Mouse (Mus musculus): ENCODE measurements around the gene Xcr1. TPM values are rescaled to one million over a fixed set of nuclear protein-coding genes. Genes with fewer than 3 reads are reported as not detected.

The Xcr1 gene
- polyA plus RNA-seq (2015; fragmentation: Nextera tagmentation; extraction: Ambion mirVana), result 0.04 and 0.05 TPM in 2 replicates

DNA sequence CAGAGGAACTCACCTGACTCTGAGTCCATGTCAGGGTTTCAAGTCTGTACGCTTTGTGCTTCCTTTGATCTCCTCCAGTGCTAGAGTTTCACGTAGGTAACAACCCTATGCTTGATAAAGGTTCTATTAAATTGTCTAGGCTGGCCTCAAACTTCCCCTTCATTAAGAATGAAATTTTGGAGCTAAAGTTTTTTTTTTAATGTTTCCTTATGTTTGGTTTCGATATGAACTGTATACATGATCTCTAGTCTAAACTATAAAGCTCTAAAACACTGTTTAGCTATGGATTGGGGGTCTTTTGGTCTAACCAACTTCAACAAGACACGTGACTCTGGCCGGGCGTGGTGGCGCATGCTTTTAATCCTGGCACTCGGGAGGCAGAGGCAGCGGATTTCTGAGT lies at the start of gene Xcr1:
Gene Xcr1, minus strand, starts transcription at position 101 of the 400 bp plus-strand sequence.
- DNase-seq (ENCODE audit: low spot score), result no peak
- H3K9me3 ChIP-seq (replicated peaks; ENCODE audit: low read length), result no peaks in the 10 kb centered on the region
- H3K27ac ChIP-seq, result no peak within 1 kb of the TSS
- H3K9ac ChIP-seq (ENCODE audit: low read depth, low read length), result no peak within 1 kb of the TSS
- no peak within 1 kb of the TSS for H3K4me3 ChIP-seq (replicated peaks; ENCODE audit: low read depth, low read length)
- H3K27me3 ChIP-seq (ENCODE audit: insufficient read depth, low read length), result no peaks in the 10 kb centered on the region
- no peak for TF ChIP-seq CTCF (IDR thresholded peaks at IDR 0.05; ENCODE audit: low read depth)
- no peaks in the 10 kb centered on the region for H3K36me3 ChIP-seq (ENCODE audit: insufficient read depth, low read length)
- H3K4me2 ChIP-seq (ENCODE audit: low read length), result no peak within 1 kb of the TSS
- 81% methylated on average over 9 of the region's 9 CpGs for WGBS
- H3K4me1 ChIP-seq (replicated peaks; ENCODE audit: insufficient read depth, low read length), result no peaks in the 10 kb centered on the region
- no peak for ATAC-seq (replicated peaks; ENCODE audit: low FRiP score, low read depth)

DNA sequence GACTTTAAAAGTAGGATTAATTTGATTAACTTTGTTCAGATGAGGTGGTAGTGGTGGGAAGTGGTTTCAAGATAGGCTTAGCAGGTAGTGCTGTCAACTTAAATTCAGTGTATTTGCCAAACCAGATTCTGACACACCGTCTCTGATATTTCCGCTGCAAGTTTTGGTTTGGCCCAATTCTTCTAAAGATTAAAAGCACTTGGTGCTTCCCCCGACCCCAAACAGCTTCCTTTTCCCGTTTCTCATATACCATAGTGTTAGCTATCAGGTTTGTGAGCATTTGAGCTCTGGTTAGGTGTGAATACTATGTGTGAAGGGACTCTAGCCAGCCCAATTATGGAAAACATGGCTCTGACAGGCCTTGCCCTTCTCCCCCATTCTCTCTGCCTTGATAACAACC lies 10.2 kb upstream of the Xcr1 start:
- H3K27ac ChIP-seq, result no peak overlapping the region
- ATAC-seq (replicated peaks; ENCODE audit: low FRiP score, low read depth) (no peak), DNase-seq (ENCODE audit: low spot score) (no peak)
- H3K36me3 ChIP-seq (ENCODE audit: insufficient read depth, low read length), result no peaks in the 10 kb centered on the region
- no peaks in the 10 kb centered on the region for H3K4me1 ChIP-seq (replicated peaks; ENCODE audit: insufficient read depth, low read length)
- H3K4me2 ChIP-seq (ENCODE audit: low read length), result no peak overlapping the region
- WGBS, result 71% methylated on average over 4 of the region's 4 CpGs
- H3K9ac ChIP-seq (ENCODE audit: low read depth, low read length), result no peak overlapping the region
- H3K4me3 ChIP-seq (replicated peaks; ENCODE audit: low read depth, low read length), result no peak overlapping the region
- H3K9me3 ChIP-seq (replicated peaks; ENCODE audit: low read length), result no peaks in the 10 kb centered on the region
- TF ChIP-seq CTCF (IDR thresholded peaks at IDR 0.05; ENCODE audit: low read depth), result no peak
- H3K27me3 ChIP-seq (ENCODE audit: insufficient read depth, low read length), result no peaks in the 10 kb centered on the region

DNA sequence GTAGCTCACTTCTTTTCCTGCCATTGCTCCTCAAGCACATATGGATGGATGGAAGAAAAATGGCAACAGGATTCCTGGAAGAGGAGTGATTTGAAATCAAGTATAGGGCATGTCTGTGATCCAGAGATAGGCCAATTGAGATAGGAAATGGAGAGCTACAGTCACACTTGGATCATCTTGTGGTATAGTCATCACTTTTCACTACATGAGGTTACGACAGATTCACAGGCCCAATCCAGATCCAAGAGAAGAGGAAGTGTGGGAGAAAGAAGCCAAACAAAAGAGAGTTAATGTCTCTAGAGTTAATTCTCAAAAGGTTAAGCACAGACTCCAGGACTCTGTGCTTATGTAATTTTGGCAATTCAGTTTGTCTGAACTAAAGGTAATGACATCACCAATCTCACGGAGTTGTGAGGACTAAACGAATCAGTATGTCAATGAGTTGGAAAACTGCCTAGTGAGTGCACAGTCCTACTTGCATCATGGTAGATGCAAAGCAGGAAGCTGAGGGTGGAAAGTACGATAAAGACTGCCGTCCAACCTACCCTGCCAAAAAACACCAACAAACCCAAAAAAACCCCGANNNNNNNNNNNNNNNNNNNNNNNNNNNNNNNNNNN lies 7.4 kb upstream of the Xcr1 start:
- 83% methylated on average over 3 of the region's 6 CpGs for WGBS
- H3K4me3 ChIP-seq (replicated peaks; ENCODE audit: low read depth, low read length), result no peak overlapping the region
- H3K36me3 ChIP-seq (ENCODE audit: insufficient read depth, low read length), result no peaks in the 10 kb centered on the region
- no peak for TF ChIP-seq CTCF (IDR thresholded peaks at IDR 0.05; ENCODE audit: low read depth)
- no peaks in the 10 kb centered on the region for H3K9me3 ChIP-seq (replicated peaks; ENCODE audit: low read length)
- H3K4me1 ChIP-seq (replicated peaks; ENCODE audit: insufficient read depth, low read length), result no peaks in the 10 kb centered on the region
- H3K9ac ChIP-seq (ENCODE audit: low read depth, low read length), result no peak overlapping the region
- H3K27me3 ChIP-seq (ENCODE audit: insufficient read depth, low read length), result no peaks in the 10 kb centered on the region
- H3K4me2 ChIP-seq (ENCODE audit: low read length), result no peak overlapping the region
- ATAC-seq (replicated peaks; ENCODE audit: low FRiP score, low read depth) (no peak), DNase-seq (ENCODE audit: low spot score) (no peak)
- no peak overlapping the region for H3K27ac ChIP-seq

DNA sequence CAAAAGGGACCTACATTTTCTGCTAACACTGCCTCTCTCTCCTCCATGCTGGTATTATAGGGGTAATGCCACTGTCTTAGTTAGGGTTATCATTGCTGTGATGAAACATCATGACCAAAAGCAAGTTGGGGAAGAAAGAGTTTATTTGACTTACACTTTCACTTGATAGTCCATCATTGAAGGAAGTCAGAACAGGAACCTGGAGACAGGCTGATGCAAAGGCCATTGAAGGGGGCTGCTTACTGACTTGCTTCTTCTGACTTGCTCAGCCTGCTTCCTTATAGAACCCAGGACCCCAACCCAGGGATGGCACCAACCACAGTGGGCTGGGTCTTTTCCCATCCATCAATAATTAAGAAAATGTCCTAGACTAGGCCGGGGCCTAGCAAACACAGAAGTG lies 1.8 kb upstream of the Xcr1 start:
- no peak for TF ChIP-seq CTCF (IDR thresholded peaks at IDR 0.05; ENCODE audit: low read depth)
- DNase-seq (ENCODE audit: low spot score), result no peak
- Histone ChIP-seq H3K27ac (no peak overlapping the region), H3K4me3 (replicated peaks; ENCODE audit: low read depth, low read length) (no peak overlapping the region), H3K9ac (ENCODE audit: low read depth, low read length) (no peak overlapping the region), H3K27me3 (ENCODE audit: insufficient read depth, low read length) (no peaks in the 10 kb centered on the region), H3K4me1 (replicated peaks; ENCODE audit: insufficient read depth, low read length) (no peaks in the 10 kb centered on the region), H3K9me3 (replicated peaks; ENCODE audit: low read length) (no peaks in the 10 kb centered on the region), H3K36me3 (ENCODE audit: insufficient read depth, low read length) (no peaks in the 10 kb centered on the region), H3K4me2 (ENCODE audit: low read length) (no peak overlapping the region)
- ATAC-seq (replicated peaks; ENCODE audit: low FRiP score, low read depth), result no peak
- WGBS, result 94% methylated on average over 1 of the region's 1 CpGs

DNA sequence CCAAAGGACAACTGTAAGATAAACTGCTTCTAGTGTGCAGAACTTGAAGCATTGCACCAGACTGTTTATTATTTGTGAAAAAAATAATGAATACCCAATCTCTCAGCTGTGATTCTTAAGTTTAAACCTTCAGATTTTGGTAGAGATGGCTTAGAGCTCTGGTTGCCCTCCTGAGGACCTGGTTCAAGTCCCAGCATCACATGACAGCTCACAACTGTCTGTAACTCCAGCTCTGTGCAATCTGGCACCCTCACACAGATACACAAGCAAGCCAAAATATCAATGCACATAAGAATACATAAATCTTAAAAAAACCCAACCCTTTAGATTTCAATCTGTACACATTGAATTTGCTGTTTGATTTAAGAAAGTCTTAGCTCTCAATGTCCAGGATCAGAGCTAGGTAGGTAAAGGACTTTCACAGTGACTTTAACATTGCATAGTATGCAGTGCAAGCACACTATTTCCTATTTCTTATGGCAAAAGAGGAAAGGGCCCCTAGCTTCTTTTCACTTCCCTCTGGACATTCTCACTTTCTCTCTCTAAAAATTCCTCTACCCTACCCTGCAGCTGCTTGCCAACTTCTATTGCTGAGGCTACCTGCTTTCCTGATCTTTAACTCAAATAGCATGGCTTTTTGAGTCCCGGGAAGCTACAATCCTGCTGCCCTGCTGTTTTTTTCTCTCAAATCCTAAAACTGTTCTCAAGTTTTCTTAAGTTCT lies 1.2 kb upstream of the Xcr1 start:
- Histone ChIP-seq H3K4me1 (replicated peaks; ENCODE audit: insufficient read depth, low read length) (no peaks in the 10 kb centered on the region), H3K36me3 (ENCODE audit: insufficient read depth, low read length) (no peaks in the 10 kb centered on the region), H3K27me3 (ENCODE audit: insufficient read depth, low read length) (no peaks in the 10 kb centered on the region), H3K27ac (no peak overlapping the region), H3K9ac (ENCODE audit: low read depth, low read length) (no peak overlapping the region), H3K4me2 (ENCODE audit: low read length) (no peak overlapping the region), H3K4me3 (replicated peaks; ENCODE audit: low read depth, low read length) (no peak overlapping the region), H3K9me3 (replicated peaks; ENCODE audit: low read length) (no peaks in the 10 kb centered on the region)
- no peak for TF ChIP-seq CTCF (IDR thresholded peaks at IDR 0.05; ENCODE audit: low read depth)
- no peak for DNase-seq (ENCODE audit: low spot score)
- WGBS, result 88% methylated on average over 1 of the region's 1 CpGs
- no peak for ATAC-seq (replicated peaks; ENCODE audit: low FRiP score, low read depth)

DNA sequence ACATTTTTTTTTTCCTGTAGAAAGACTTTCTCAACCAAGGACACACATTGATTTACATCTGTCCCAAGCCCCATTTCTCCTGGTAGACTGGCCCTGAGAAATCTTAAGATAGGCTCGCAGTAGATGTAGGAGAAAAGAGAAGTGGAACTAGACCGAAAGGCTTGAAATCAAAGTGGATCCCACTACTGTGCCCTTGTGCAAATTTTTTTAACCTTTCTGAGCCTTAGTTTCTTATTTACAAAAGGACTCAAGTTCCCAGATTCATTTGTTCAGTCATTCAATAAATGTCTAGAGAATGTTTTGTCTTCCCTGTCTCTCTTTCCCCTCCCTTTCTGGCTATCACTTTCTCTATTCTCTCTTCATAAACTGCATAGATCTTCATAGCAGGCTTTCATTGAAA lies 5.0 kb downstream of the Xcr1 start:
- Histone ChIP-seq H3K9ac (ENCODE audit: low read depth, low read length) (no peak overlapping the region), H3K36me3 (ENCODE audit: insufficient read depth, low read length) (no peaks in the 10 kb centered on the region), H3K4me3 (replicated peaks; ENCODE audit: low read depth, low read length) (no peak overlapping the region), H3K9me3 (replicated peaks; ENCODE audit: low read length) (no peaks in the 10 kb centered on the region), H3K27ac (no peak overlapping the region), H3K4me1 (replicated peaks; ENCODE audit: insufficient read depth, low read length) (no peaks in the 10 kb centered on the region), H3K4me2 (ENCODE audit: low read length) (no peak overlapping the region), H3K27me3 (ENCODE audit: insufficient read depth, low read length) (no peaks in the 10 kb centered on the region)
- no peak for DNase-seq (ENCODE audit: low spot score)
- TF ChIP-seq CTCF (IDR thresholded peaks at IDR 0.05; ENCODE audit: low read depth), result no peak
- 90% methylated on average over 2 of the region's 2 CpGs for WGBS
- ATAC-seq (replicated peaks; ENCODE audit: low FRiP score, low read depth), result no peak

Measured in kidney, postnatal 0 days (tissue).